Mouse (Mus musculus): ENCODE results near the gene Fbn1. TPM values are rescaled to one million over a fixed set of nuclear protein-coding genes. Genes with fewer than 3 reads are reported as not detected.

The Fbn1 gene
- polyA plus RNA-seq, 1 experiment from 2014 or later: 32.8 TPM

- Histone ChIP-seq H3K9ac (ENCODE audit: low read length) (no peak overlapping the region), H3K9me3 (ENCODE audit: control insufficient read depth, low read length) (no peaks in the 10 kb centered on the region), H3K36me3 (ENCODE audit: control insufficient read depth, insufficient read depth, low read length) (peaks cover 25% of the 10 kb centered on the region), H3K27ac (ENCODE audit: low read length) (peak overlapping the region; percentile 28), H3K4me2 (ENCODE audit: low read depth, low read length) (no peak overlapping the region), H3K4me1 (replicated peaks; ENCODE audit: control insufficient read depth, insufficient read depth, low read length) (peaks cover 5% of the 10 kb centered on the region), H3K27me3 (ENCODE audit: control insufficient read depth, insufficient read depth, low read depth, low read length) (no peaks in the 10 kb centered on the region), H3K4me3 (ENCODE audit: low read length) (no peak overlapping the region)
- 52% methylated on average over 16 of the region's 16 CpGs for WGBS
- peak; percentile 75 for ATAC-seq (ENCODE audit: low read depth)
These were observed 193.4 kb downstream of the Fbn1 start for GRCm38 (mm10) chr2:125314169-125314925.

- ATAC-seq (ENCODE audit: low read depth): no peak
- no peak overlapping the region for H3K9ac ChIP-seq (ENCODE audit: low read length)
- H3K27me3 ChIP-seq (ENCODE audit: control insufficient read depth, insufficient read depth, low read depth, low read length): no peaks in the 10 kb centered on the region
- H3K27ac ChIP-seq (ENCODE audit: low read length): no peak overlapping the region
- H3K4me1 ChIP-seq (replicated peaks; ENCODE audit: control insufficient read depth, insufficient read depth, low read length): peaks cover 2% of the 10 kb centered on the region; the same call in 1 of the 2 replicates
- no peaks in the 10 kb centered on the region for H3K9me3 ChIP-seq (ENCODE audit: control insufficient read depth, low read length)
- H3K4me3 ChIP-seq (ENCODE audit: low read length): no peak overlapping the region
- no peak overlapping the region for H3K4me2 ChIP-seq (ENCODE audit: low read depth, low read length)
- peaks cover 24% of the 10 kb centered on the region for H3K36me3 ChIP-seq (ENCODE audit: control insufficient read depth, insufficient read depth, low read length)
- 81% methylated on average over 10 of the region's 10 CpGs for WGBS
These were observed 198.1 kb downstream of the Fbn1 start for GRCm38 (mm10) chr2:125309710-125310109.

GRCm38 (mm10) chr2:125305671-125306070, 202.1 kb downstream of the Fbn1 start:
- no peak for ATAC-seq (ENCODE audit: low read depth)
- H3K4me2 ChIP-seq (ENCODE audit: low read depth, low read length): no peak overlapping the region
- peaks cover 26% of the 10 kb centered on the region for H3K36me3 ChIP-seq (ENCODE audit: control insufficient read depth, insufficient read depth, low read length)
- H3K27me3 ChIP-seq (ENCODE audit: control insufficient read depth, insufficient read depth, low read depth, low read length): no peaks in the 10 kb centered on the region
- no peak overlapping the region for H3K27ac ChIP-seq (ENCODE audit: low read length)
- H3K4me1 ChIP-seq (replicated peaks; ENCODE audit: control insufficient read depth, insufficient read depth, low read length): no peaks in the 10 kb centered on the region
- no peak overlapping the region for H3K4me3 ChIP-seq (ENCODE audit: low read length)
- no peak overlapping the region for H3K9ac ChIP-seq (ENCODE audit: low read length)
- H3K9me3 ChIP-seq (ENCODE audit: control insufficient read depth, low read length): no peaks in the 10 kb centered on the region
- WGBS: 81% methylated on average over 3 of the region's 3 CpGs

- Histone ChIP-seq H3K36me3 (ENCODE audit: control insufficient read depth, insufficient read depth, low read length) (peaks cover 24% of the 10 kb centered on the region), H3K4me1 (replicated peaks; ENCODE audit: control insufficient read depth, insufficient read depth, low read length) (no peaks in the 10 kb centered on the region), H3K9ac (ENCODE audit: low read length) (no peak overlapping the region), H3K4me3 (ENCODE audit: low read length) (no peak overlapping the region), H3K4me2 (ENCODE audit: low read depth, low read length) (no peak overlapping the region), H3K27ac (ENCODE audit: low read length) (no peak overlapping the region), H3K27me3 (ENCODE audit: control insufficient read depth, insufficient read depth, low read depth, low read length) (no peaks in the 10 kb centered on the region), H3K9me3 (ENCODE audit: control insufficient read depth, low read length) (no peaks in the 10 kb centered on the region)
- 74% methylated on average over 3 of the region's 3 CpGs for WGBS
- ATAC-seq (ENCODE audit: low read depth): no peak
These were observed 203.0 kb downstream of the Fbn1 start for GRCm38 (mm10) chr2:125304746-125305145.

GRCm38 (mm10) chr2:125303764-125304384, 203.9 kb downstream of the Fbn1 start:
- Histone ChIP-seq H3K9me3 (ENCODE audit: control insufficient read depth, low read length) (no peaks in the 10 kb centered on the region), H3K4me1 (replicated peaks; ENCODE audit: control insufficient read depth, insufficient read depth, low read length) (no peaks in the 10 kb centered on the region), H3K27ac (ENCODE audit: low read length) (no peak overlapping the region), H3K36me3 (ENCODE audit: control insufficient read depth, insufficient read depth, low read length) (peaks cover 16% of the 10 kb centered on the region), H3K27me3 (ENCODE audit: control insufficient read depth, insufficient read depth, low read depth, low read length) (no peaks in the 10 kb centered on the region), H3K9ac (ENCODE audit: low read length) (no peak overlapping the region), H3K4me2 (ENCODE audit: low read depth, low read length) (no peak overlapping the region), H3K4me3 (ENCODE audit: low read length) (no peak overlapping the region)
- no peak for ATAC-seq (ENCODE audit: low read depth)
- 65% methylated on average over 5 of the region's 5 CpGs for WGBS

GRCm38 (mm10) chr2:125302625-125302924, 205.2 kb downstream of the Fbn1 start:
- WGBS: 62% methylated on average over 8 of the region's 8 CpGs
- H3K36me3 ChIP-seq (ENCODE audit: control insufficient read depth, insufficient read depth, low read length): peaks cover 14% of the 10 kb centered on the region
- H3K9ac ChIP-seq (ENCODE audit: low read length): no peak overlapping the region
- no peaks in the 10 kb centered on the region for H3K9me3 ChIP-seq (ENCODE audit: control insufficient read depth, low read length)
- no peaks in the 10 kb centered on the region for H3K27me3 ChIP-seq (ENCODE audit: control insufficient read depth, insufficient read depth, low read depth, low read length)
- no peak overlapping the region for H3K4me3 ChIP-seq (ENCODE audit: low read length)
- H3K27ac ChIP-seq (ENCODE audit: low read length): no peak overlapping the region
- peaks cover 7% of the 10 kb centered on the region for H3K4me1 ChIP-seq (replicated peaks; ENCODE audit: control insufficient read depth, insufficient read depth, low read length)
- ATAC-seq (ENCODE audit: low read depth): no peak
- no peak overlapping the region for H3K4me2 ChIP-seq (ENCODE audit: low read depth, low read length)

GRCm38 (mm10) chr2:125301877-125302624, 205.7 kb downstream of the Fbn1 start:
- Histone ChIP-seq H3K4me2 (ENCODE audit: low read depth, low read length) (no peak overlapping the region), H3K9ac (ENCODE audit: low read length) (no peak overlapping the region), H3K4me1 (replicated peaks; ENCODE audit: control insufficient read depth, insufficient read depth, low read length) (peaks cover 7% of the 10 kb centered on the region), H3K36me3 (ENCODE audit: control insufficient read depth, insufficient read depth, low read length) (peaks cover 14% of the 10 kb centered on the region), H3K4me3 (ENCODE audit: low read length) (no peak overlapping the region), H3K27ac (ENCODE audit: low read length) (no peak overlapping the region), H3K9me3 (ENCODE audit: control insufficient read depth, low read length) (no peaks in the 10 kb centered on the region), H3K27me3 (ENCODE audit: control insufficient read depth, insufficient read depth, low read depth, low read length) (no peaks in the 10 kb centered on the region)
- WGBS: 70% methylated on average over 9 of the region's 9 CpGs
- no peak for ATAC-seq (ENCODE audit: low read depth)

GRCm38 (mm10) chr2:125298841-125299240, 209.0 kb downstream of the Fbn1 start:
- peak; percentile 41 for ATAC-seq (ENCODE audit: low read depth)
- peaks cover 10% of the 10 kb centered on the region for H3K36me3 ChIP-seq (ENCODE audit: control insufficient read depth, insufficient read depth, low read length)
- no peaks in the 10 kb centered on the region for H3K27me3 ChIP-seq (ENCODE audit: control insufficient read depth, insufficient read depth, low read depth, low read length)
- peaks cover 13% of the 10 kb centered on the region for H3K4me1 ChIP-seq (replicated peaks; ENCODE audit: control insufficient read depth, insufficient read depth, low read length)
- no peaks in the 10 kb centered on the region for H3K9me3 ChIP-seq (ENCODE audit: control insufficient read depth, low read length)
- no peak overlapping the region for H3K9ac ChIP-seq (ENCODE audit: low read length)
- WGBS: 79% methylated on average over 1 of the region's 1 CpGs
- H3K27ac ChIP-seq (ENCODE audit: low read length): peak overlapping the region; percentile 19; the same call in 1 of the 2 replicates
- H3K4me2 ChIP-seq (ENCODE audit: low read depth, low read length): no peak overlapping the region
- H3K4me3 ChIP-seq (ENCODE audit: low read length): no peak overlapping the region

GRCm38 (mm10) chr2:125295526-125295925, 212.3 kb downstream of the Fbn1 start:
- no peaks in the 10 kb centered on the region for H3K9me3 ChIP-seq (ENCODE audit: control insufficient read depth, low read length)
- H3K27me3 ChIP-seq (ENCODE audit: control insufficient read depth, insufficient read depth, low read depth, low read length): no peaks in the 10 kb centered on the region
- ATAC-seq (ENCODE audit: low read depth): peak; percentile 52
- H3K36me3 ChIP-seq (ENCODE audit: control insufficient read depth, insufficient read depth, low read length): no peaks in the 10 kb centered on the region
- 50% methylated on average over 3 of the region's 3 CpGs for WGBS
- H3K9ac ChIP-seq (ENCODE audit: low read length): no peak overlapping the region
- no peak overlapping the region for H3K4me3 ChIP-seq (ENCODE audit: low read length)
- peaks cover 13% of the 10 kb centered on the region for H3K4me1 ChIP-seq (replicated peaks; ENCODE audit: control insufficient read depth, insufficient read depth, low read length)
- no peak overlapping the region for H3K4me2 ChIP-seq (ENCODE audit: low read depth, low read length)
- peak overlapping the region; percentile 68 for H3K27ac ChIP-seq (ENCODE audit: low read length)

Measured in lung, embryonic 16.5 days (tissue).